Mouse (Mus musculus) naive thymus-derived CD4-positive, alpha-beta T cell, adult 2 months (primary cell): Measurements from ENCODE around the gene Tnfsf11.

Source experiments
- DNase-seq: peaks from one replicate; pipeline ENCODE4 v3.0.0-alpha.2; 2011; ENCODE audit warnings: low read depth

Gene Tnfsf11

DNA sequence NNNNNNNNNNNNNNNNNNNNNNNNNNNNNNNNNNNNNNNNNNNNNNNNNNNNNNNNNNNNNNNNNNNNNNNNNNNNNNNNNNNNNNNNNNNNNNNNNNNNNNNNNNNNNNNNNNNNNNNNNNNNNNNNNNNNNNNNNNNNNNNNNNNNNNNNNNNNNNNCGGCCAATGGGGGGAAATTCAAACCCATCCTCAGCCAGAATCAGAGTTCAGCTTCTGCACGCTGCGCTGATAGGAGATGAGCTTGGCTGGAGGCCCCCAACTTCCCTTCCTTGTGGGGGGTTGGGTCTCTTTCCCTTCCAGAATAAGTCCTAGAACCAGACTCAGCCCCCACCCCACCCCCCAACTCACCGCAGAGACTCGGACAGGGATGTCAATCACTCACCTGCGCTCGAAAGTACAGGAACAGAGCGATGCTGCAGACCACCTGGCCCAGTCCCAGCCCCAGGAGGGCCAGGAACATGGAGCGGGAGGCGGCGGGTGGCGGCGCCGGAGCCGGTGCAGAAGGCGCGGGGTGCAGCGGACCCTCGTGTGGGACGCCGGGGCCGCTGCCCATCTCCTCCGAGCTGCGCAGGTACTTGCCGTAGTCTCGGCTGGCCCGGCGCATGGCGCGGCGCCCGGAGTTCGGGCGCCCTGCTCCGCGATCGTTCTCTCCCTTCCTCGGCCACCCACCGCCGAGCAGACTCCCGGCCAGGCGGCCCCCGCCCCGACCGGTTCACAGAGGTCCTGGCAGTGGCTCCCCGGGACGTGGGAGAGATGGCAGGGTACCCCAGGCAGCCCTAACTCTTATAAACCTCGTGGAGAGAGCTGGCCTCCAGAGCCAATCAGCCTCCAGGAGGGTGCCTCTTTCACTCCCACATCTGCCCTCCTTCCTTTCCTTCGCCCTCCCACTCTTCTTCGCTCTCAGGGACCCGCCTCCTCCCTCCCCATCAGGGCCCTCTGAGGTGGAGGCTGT lies at the start of gene Tnfsf11:
Tnfsf11 (minus strand) TSS at position 758 of the 952 bp plus-strand sequence.
- peak; percentile 48 for DNase-seq

DNA sequence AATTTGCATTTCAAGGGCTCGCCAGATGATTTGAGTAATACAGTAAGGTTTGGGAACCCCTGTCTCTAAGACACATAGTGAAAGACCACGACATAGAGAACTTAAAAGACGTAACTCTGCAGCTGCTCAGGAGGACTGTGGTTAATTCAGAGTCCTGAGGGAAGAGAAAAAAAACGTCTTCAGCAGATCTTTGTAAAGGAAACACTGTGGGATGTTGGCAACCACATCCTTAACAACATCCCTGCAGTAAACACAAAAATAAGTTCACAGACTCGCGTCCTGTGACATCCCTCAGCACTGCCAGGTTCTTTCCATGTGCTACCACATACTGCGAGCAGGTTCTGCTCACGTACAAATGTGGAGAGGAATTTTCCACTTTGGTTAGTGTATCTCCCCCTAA lies 48.9 kb upstream of the Tnfsf11 start:
- DNase-seq, result peak; percentile 60

DNA sequence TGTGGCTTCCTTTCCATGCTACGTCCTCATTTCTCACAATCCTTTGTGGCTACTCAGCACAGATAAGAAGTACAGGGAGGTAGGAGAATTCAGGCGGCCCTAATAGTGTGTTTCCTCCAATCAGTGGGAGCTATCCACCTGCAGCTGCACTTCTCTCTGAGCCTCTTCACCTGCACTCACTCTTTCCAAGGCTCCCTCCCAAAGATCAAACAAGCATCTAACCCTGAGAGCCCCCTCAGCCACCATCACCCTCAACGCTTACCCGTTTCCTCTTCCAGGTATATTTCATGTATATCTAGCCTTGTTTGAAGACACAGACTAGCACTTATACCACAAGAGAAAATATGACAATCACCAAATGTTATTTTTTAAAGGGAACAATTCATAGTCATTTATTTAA lies 47.5 kb upstream of the Tnfsf11 start:
- DNase-seq, result no peak

DNA sequence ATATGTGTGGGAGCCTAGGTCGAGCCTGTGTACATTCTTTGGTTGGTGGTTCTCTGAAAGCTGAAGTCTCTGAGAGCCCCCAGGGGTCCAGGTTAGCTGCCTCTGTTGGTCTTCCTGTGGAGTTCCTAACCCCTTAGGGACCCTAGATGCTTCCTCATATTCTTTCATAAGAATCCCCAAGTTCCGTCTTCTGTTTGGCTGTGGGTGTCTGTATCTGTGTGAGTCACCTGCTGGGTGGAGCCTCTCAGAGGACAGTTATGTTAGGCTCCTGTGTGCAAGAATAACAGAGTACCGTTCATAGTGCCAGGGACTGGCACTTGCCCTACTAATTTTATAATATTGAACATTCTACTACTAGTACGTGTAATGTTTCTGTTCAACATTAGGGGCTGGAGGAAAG lies 45.0 kb upstream of the Tnfsf11 start:
- DNase-seq, result no peak

DNA sequence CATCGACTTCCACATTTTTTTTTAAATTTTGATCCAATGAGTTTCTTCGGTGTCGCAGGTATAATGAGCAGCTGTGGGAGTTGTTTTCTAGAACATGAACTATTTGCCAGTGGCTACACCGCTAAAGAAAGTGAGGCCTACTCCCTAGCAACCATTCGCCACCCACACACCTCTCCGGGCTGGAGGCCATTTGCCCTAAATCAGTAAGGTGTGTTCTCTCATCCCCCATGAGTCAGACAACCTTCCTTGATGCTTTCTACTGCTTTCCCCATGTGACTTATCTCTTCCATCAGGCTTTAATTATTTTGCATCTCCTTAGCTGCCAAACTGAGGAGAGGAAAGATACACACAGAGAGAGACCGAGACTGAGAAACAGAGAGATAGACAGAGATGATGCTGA lies 43.7 kb upstream of the Tnfsf11 start:
- DNase-seq, result no peak

DNA sequence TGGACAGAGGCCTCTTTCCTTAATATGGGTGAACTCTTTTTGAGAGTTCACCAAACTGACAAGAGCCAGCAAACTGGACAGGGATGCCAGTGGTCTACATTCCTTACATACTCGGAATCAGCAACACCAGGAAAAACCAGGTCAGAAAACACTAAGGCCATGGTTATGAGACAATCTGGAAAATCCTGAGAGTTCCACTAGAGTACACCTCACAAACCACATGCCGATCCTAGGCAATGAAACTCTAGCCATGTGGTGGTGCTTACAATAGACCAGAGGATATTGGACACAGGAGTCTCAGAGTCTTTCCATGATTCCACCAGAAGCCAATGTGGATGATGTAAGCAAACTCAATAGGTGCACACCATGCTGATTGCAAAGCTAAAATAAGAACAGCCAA lies 39.9 kb upstream of the Tnfsf11 start:
- no peak for DNase-seq

DNA sequence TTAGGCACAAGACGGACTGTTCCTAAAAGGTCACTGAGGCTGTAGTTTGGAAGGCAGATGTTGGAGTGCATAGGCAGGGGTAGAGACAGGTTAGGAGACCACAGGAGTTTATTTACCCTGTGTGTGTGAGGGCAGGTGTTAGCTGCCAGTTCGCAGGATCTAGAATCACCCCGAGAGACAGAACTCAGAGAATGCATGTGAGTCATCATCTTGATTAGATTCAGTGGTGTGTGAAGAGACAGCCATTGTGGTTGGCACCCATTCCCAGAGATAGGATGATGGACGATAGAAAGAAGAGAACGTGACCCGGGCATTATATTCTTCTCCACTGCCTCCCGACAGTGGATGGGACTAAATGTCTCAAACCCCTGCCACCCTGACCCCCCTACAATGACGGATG lies 35.2 kb upstream of the Tnfsf11 start:
- DNase-seq, result no peak

DNA sequence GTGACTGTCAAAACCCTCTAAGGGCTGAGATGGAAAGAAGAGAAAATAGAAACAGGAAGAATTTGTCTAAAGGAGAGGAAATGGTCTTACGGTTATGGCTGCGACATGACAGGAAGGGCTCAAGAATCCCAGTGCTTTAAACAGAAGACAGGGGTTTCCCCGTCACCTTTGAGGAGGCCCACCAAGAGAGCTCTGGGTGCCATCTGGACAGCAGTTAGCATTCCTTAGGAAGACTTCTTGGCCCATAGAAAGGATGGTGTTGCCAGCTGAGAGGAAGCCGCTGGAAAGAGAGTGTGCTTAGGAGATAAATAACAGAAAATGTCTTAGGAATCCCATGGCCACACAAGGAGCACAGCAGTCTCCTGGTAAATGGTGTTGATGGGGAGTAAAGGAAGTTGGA lies 34.3 kb upstream of the Tnfsf11 start:
- DNase-seq, result no peak

DNA sequence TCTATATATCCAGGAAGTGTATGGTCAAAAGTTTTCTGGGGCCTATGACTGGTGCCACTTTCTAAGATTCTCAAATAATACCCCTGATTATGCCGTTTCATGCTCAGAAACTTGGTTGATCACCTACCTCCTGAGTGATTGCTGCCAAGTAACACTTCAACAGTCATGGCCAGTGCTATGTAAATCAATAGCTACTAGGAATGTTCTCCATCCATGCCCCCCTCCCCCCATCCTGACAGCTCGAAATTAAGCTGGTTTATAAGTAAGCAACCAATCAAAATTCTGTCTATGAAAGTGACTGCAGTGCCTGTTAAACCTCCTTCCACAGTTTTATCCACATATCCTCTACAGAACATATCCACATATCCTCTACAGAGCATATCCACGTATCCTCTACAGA lies 25.5 kb upstream of the Tnfsf11 start:
- DNase-seq, result no peak

DNA sequence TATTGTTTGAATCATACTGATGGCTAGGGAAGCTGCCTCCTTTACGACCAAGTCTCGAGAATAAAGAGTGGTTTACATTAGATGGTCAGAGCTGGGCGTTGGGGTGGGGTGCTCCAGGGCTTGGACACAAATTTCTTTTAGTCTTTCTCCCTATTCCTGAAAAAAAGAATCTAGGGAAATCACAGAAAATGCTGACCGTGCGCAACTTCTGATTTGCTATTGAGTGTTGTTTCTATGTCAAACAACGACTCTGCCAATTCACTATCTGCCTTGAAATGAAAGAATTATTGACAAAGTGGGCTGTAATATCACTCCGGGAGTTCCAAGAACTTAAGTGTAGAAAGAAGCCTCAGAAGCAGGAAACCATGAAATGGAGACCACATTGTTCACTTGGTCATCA lies 23.5 kb upstream of the Tnfsf11 start:
- DNase-seq, result no peak

DNA sequence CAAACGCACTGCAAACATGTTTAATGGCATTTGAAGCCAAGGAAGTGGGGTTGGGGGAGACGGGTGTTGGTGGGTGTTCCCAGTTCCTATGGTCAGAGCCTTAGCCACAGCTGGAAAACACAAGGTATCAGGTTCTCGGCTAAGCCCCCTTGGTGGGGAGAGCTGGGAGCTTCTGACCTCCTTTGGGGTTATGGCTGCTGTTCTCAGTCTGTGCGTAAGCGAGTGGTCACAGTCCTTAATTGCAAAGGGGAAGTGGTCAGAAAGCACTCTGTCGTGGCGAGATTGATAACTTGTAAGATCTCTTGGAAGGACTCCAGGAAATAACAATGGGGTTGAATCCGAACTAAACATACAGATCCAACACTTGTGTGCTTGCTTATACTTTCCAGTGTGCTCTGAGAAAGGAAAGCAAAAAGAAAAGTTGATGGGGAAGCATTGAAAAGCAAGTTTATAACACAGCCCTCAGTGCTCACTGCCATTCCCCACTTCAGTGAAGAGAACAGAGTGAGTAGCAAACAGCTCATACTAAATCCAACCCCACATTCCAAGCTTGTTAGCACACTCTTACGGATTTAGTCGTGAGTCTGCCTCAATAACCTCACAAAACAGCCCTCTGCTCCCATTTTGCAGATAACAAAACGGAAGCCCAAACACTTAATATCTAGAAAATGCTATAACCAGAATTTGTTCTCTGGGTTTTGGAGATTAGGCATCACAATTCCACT lies 22.9 kb upstream of the Tnfsf11 start:
- DNase-seq, result no peak

DNA sequence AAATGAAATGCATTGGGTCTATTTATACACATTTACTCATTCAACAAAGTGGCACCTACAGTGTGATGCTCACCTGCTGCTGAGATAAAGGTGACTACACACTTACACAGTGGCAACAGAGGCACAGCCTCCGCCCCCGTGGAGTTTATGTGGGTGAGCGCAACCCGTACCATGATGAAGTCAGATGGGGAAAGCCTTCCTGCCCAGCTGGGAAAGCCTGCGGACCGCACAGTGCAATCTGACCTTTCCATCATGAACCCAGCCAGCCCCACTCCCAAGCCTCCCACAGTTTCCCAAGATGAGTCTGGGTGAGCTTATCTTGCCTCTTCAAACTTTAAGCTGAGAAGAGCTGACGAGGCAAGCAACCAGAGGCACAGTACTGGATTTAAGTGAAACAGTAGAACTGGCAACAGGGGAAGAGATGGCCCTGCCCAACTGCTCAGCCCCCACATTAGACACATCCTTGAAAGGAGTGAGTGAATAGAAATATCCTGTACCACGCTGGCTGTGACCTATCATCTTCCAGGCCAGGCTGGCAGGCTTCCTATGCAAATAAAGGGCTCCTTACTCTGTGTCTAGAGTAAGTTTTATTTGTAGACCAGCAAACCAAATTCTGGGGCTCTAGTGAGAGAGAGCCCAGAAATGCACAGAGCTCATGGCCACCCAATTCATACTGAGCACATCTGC lies 22.1 kb upstream of the Tnfsf11 start:
- DNase-seq, result no peak

DNA sequence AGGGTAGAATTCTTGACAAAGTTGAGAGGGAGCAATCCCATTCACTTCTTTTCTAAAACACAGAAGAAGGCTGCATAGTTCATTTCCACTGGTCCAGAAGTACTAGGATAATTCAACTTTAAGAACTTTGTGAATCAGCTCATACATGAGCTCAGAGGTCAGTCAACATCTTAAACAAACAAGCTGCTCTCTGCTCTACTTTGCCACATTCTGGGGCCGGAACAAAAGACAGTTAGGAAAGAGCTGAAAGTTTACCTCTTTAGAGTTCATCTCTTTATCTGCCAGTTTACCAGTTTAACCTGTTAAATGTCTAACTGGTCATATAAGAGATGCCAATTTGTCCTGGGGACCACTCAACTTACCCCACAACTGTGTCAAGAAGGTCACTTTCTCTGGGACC lies 15.5 kb upstream of the Tnfsf11 start:
- no peak for DNase-seq

DNA sequence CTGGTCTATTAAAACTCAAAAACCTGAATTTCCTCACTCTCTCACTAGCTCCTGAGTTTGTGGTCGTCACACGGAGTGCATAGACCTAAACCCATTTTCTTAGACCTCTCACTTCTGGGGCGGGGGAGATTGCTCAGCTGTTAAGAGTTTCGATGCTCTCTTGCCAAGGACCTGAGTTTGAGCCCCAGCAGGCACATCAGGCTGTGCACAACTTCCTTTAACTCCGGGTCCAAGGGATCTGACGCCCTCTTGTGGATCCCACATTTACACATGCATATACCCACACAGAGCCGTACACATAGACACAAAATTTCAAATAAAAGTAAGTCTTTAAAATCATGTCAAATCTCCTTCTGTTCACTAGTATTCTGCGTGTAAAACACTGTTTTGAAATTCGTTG lies 15.1 kb upstream of the Tnfsf11 start:
- no peak for DNase-seq

DNA sequence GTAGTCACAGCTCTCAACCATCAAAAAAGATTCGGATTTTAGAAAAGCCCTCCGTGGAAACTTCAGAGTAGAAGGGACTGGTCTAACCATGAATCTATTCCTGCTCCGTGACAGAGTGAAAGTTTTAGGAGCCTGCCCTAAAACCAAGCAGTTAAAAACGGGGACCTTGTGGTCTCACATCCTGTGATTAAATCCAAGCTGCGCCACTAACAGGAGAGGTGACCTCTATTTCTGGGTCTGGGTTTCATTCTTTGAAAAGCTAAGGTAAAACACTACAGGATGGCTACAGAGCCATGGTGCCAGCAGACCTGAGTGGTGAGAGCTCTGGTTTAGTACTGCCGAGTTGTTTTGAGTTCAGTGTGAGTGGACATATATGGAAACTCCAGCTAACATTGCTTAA lies 12.4 kb upstream of the Tnfsf11 start:
- no peak for DNase-seq

DNA sequence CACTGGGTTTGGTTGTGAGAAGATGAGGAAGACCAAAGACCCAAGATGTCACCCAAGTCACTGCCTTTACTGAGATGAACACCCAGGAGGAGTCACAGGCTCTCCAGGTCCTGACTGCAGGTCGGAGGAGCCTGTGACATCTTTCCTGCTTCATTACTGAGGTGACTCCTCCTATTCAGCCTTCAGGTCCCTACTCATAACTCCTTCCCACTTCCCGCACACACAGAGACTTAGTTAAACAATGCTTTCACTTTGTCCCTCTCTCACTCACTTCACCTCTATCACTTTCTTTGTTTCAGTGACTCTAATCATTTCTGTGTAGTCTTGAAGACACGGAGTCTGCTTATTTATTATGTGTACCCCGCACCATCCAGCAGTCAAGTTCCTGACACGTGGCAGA lies 11.7 kb upstream of the Tnfsf11 start:
- no peak for DNase-seq

DNA sequence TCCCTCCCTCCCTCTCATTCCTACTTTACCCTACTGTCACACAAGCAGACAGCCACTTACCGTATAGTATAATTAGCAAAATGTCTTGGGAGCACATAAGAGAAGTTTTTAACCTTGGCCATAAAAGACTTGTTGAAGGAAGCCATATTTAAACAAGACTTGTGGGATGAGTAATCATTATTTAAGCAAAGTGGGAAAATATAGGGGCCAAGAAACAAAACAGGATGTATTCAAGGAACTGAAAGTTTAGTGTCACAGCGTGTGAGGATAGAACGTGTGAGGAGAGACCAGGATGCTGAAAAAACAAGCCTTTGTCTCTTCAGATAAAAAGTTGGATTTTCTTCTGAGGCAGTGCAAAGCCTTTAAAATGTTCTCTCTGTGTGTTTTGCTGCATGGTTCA lies 11.2 kb upstream of the Tnfsf11 start:
- DNase-seq, result no peak

DNA sequence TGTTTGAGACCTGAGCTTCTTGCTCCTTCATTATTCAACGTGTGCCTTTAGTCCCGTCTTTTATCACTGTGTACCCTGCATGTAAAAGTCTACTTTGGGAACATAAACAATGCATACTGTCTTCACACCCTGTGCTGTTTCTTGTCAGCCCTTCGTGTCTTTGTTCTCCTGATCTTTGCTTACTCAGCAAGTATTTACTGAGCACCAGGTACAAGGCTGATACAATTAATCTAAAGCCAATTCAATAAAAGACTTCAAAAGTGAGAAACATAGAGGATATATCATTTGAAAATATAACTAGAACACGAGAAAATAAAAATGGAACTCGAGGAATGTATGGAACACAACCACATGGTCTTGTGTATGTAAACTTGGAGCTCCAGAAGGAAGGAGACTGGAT lies 9.8 kb upstream of the Tnfsf11 start:
- DNase-seq, result no peak

DNA sequence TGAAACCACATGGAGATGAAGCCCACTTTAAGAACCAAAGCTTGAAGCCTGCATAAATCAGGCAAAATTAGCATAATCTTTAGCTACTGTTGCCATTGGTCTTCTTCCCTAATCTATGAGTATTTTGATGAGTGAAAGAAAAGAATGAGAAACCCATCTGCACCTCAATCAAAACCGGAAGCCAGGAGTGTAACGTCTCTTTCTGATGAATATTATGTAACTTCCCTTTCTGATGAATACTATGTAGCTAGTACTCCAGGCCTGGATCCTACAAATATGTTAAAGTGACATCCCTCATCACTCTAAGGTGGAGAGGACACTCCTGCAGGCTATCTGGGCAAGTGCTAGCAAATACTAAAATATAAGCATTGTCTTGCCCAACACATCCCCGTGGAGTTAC lies 6.9 kb downstream of the Tnfsf11 start:
- DNase-seq, result no peak

DNA sequence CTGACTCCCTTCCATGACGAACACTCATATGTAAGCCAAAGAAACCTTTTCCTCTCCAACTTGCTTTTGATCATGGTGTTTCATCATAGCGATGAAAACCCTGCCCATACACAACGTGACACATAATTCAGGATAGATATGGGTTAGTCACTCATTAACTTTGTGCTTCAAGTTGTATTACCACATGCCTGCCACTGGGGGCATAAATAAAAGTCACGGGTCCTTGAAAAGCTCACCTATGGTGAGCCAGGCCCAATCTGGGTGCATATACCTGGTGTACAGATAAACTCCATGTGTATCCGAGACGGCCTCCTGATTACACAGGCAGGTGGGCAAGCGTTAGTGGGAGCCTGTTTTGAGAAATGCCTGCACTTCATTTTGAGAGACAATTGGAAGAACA lies 15.2 kb downstream of the Tnfsf11 start:
- peak; percentile 17 for DNase-seq

DNA sequence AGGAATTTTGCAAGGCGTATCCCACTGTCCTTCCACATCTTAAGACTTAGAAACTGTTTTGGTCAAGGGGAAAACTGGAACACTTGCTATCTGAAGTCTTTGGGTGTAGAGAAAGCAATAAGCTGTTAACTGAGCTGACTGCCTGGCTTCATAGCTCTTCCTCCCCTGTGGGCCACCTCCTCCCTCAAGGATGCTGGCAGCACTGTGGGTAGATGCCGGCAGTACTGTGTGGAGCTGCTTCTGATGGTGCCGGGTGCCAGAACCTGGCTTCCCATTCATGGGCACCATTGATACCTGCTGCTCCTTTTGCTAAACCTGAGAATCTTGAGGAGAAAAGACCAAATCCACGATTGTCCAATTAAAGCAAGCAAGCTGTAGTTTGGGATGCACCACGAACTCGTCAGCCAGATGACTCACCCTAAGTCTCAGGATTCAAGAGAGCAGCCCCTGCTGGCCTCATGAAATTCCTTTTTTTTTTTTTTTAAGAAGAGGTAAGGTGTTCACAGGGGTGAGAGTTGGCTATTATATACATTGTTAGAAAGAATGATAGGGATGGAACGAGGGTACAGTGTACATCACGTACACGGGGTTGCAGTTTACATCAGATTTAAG lies 17.8 kb downstream of the Tnfsf11 start:
- DNase-seq, result no peak

DNA sequence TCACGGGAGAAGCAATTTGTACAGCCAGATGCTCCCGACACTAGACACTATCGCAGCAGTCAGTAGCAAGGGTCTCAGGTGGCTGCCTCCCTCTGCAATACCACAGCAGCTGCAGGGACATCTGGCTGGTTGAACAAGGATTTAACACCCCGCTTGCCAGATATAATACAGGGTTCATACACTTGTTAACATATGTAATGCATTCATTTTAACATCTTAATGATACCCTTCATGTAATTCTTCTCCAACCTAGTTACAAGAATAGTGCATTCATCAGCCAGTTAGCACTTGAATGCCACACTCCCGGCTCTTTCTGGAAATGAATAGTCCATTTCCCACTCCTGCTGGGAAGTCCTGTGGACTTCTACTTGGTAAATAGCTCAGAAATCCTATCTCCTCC lies 18.9 kb downstream of the Tnfsf11 start:
- DNase-seq, result no peak
